Mouse (Mus musculus) kidney, embryonic 16.5 days (tissue): Measurements from ENCODE around the gene Pdk2. TPM values are rescaled to one million over a fixed set of nuclear protein-coding genes. Genes with fewer than 3 reads are reported as not detected.

Experiments
- ATAC-seq: fragments of 200-750 bp; cut with Nextera tagmentation; 2 replicates; pipeline ENCODE4 v1.8.0; 2017; ENCODE audit warnings: moderate TSS enrichment; ENCODE audit not compliant: low FRiP score, low TSS enrichment
- H3K27ac ChIP-seq: fragments of 300-500 bp; sonication (generic); 2 replicates; pipeline ENCODE4 v1.5.1; 2014; ENCODE audit warnings: low read length
- H3K27me3 ChIP-seq: fragments of 300-500 bp; sonication (generic); 2 replicates; pipeline ENCODE4 v1.6.1; 2014; ENCODE audit warnings: low read length, control low read depth, mixed read lengths; ENCODE audit not compliant: insufficient read depth
- H3K36me3 ChIP-seq: fragments of 300-500 bp; sonication (generic); 2 replicates; pipeline ENCODE4 v1.6.1; 2014; ENCODE audit warnings: low read length, control low read depth, mixed read lengths; ENCODE audit not compliant: insufficient read depth
- H3K4me1 ChIP-seq: fragments of 300-500 bp; sonication (generic); 2 replicates; pipeline ENCODE4 v1.6.1; 2014; ENCODE audit warnings: low read length, control low read depth, mixed read lengths; ENCODE audit not compliant: insufficient read depth
- H3K4me2 ChIP-seq: fragments of 300-500 bp; sonication (generic); replicated peaks from 2 replicates; pipeline ENCODE4 v1.6.1; 2014; ENCODE audit warnings: low read depth, low read length
- H3K4me3 ChIP-seq: fragments of 300-500 bp; sonication (generic); 2 replicates; pipeline ENCODE4 v1.5.1; 2014; ENCODE audit warnings: mild to moderate bottlenecking, low read length
- H3K9ac ChIP-seq: fragments of 300-500 bp; sonication (generic); replicated peaks from 2 replicates; pipeline ENCODE4 v1.6.1; 2014; ENCODE audit warnings: low read length
- H3K9me3 ChIP-seq: fragments of 300-500 bp; sonication (generic); 2 replicates; pipeline ENCODE4 v1.6.1; 2016; ENCODE audit warnings: low read length, control low read depth
- WGBS: fragments of 180-500 bp; shearing (Covaris S2); extraction: QIAGEN DNeasy Blood & Tissue Kit; methylation state at CpG from one replicate; pipeline ENCODE4 v1.1.7; 2014; 5-methylcytosine and 5-hydroxymethylcytosine counted together
- polyA plus RNA-seq: library from polyadenylated mRNA; unstranded; fragments of >200 nt; fragmentation: Nextera tagmentation; extraction: Ambion mirVana; gene quantifications from 2 replicates; pipeline ENCODE4 v1.2.1, GENCODE M21; 2015

Gene Pdk2
- polyA plus RNA-seq, 1 experiment from 2014 or later = 72.3 TPM

DNA sequence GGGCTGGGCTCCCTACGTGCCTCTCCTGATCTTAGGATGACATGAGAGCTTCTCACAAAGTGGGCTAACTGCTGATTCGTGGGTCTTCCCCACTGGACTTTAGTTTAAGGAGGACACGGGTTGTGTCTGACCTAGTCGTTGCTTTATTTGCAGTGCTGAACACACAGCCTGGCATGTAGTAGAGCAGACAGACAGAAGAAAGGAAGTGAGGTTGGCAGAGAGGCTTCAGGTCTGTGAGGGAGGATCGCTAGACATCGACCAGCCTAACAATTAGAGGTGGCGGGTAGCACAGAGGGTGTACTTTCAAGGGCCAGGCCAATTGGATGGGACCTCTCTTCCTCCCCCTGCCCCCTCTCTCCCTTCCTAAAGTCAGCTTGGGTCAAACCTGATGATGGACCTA lies 2.5 kb upstream of the Pdk2 start:
- Histone ChIP-seq H3K9me3 (no peaks in the 10 kb centered on the region), H3K4me3 (no peak overlapping the region), H3K4me2 (no peak overlapping the region), H3K36me3 (peaks cover 8% of the 10 kb centered on the region; the same call in 1 of the 2 replicates), H3K27ac (no peak overlapping the region), H3K9ac (no peak overlapping the region), H3K27me3 (no peaks in the 10 kb centered on the region), H3K4me1 (peaks cover 22% of the 10 kb centered on the region)
- WGBS = 48% methylated on average over 7 of the region's 7 CpGs
- ATAC-seq = no peak

DNA sequence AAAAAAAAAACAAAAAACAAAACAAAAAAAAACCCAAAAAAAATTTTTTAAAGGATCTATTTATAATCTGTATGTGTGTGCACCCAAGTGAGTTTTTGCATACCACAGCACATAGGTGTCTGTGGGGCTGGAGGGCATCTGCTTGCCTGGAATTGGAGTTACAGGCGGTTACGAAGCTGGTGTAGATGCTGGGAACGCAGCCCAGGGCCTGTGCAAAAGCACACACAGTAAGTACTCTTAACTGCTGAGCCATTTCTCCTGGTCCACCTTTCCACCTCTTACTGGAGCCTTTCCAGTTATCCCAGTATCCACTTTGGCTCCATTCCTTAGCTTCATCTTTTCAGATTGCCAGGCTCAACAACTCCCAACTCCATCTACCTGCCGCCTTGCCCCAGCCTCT lies 1.9 kb upstream of the Pdk2 start:
- no peak for ATAC-seq
- no peak overlapping the region for H3K27ac ChIP-seq
- peaks cover 22% of the 10 kb centered on the region for H3K4me1 ChIP-seq
- no peak overlapping the region for H3K9ac ChIP-seq
- H3K4me2 ChIP-seq = no peak overlapping the region
- H3K27me3 ChIP-seq = no peaks in the 10 kb centered on the region
- 90% methylated on average over 4 of the region's 4 CpGs for WGBS
- peaks cover 8% of the 10 kb centered on the region; the same call in 1 of the 2 replicates for H3K36me3 ChIP-seq
- no peaks in the 10 kb centered on the region for H3K9me3 ChIP-seq
- H3K4me3 ChIP-seq = no peak overlapping the region

DNA sequence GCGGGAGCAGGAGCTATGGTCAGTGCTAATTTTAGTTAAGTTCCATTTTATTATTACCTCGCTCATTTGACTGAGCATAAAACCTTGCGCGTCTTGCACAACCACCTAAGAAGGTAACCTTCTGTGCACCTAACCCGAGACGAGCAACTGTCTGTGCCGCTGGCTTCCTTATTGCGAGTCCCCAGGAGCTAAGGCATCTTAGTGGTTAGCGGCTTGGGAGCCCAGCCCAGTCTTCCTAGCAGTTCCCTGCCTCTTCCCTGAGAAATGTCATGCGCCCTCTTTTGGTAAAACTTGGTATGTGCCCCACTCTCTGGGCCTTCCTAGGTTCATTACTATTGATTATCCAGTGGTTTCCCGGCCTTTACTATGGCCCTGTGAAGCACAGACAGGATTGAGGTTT lies 942 bp upstream of the Pdk2 start:
- H3K4me3 ChIP-seq = peak overlapping the region; percentile 70
- no peaks in the 10 kb centered on the region for H3K27me3 ChIP-seq
- peak overlapping the region; percentile 61 for H3K9ac ChIP-seq
- H3K4me1 ChIP-seq = peaks cover 22% of the 10 kb centered on the region
- H3K36me3 ChIP-seq = peaks cover 11% of the 10 kb centered on the region; the same call in 1 of the 2 replicates
- no peaks in the 10 kb centered on the region for H3K9me3 ChIP-seq
- H3K4me2 ChIP-seq = peak overlapping the region; percentile 74
- H3K27ac ChIP-seq = peak overlapping the region; percentile 17
- ATAC-seq = peak; percentile 32; the same call in 1 of the 2 replicates
- under 1% methylated on average over 11 of the region's 11 CpGs for WGBS

DNA sequence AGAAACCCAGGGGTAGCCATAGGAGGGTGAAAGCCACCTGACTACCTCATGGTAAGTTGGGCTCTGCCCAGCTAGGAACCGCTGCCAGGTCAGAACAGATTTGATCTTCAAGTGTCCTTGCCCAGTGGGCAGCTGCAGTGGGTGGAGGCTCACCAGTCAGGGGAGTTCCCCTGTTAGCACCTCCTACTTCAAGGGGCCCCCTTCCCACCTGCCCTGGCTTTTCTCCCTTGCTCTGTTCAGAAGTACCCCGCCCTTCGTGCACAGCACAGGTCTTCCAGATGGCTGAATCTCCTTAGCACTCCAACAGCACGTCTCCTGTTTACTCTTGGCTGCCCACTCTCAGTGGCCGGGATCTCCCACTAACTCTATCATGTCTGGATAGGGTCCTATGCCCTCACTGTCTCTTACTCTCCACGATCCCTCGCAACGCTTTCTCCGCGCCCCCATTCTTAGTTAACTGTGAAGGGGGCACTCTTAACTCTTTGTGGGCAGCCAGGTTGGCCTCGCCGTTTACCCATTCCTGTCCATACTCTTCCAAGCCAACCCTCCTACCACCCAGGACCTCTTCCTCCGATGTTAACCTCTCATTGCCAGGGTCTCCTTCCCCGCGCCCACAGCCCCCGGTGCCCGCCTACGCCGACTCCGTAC lies 539 bp downstream of the Pdk2 start:
- H3K27ac ChIP-seq = peak overlapping the region; percentile 84
- 2% methylated on average over 20 of the region's 20 CpGs for WGBS
- H3K36me3 ChIP-seq = peaks cover 11% of the 10 kb centered on the region
- peak overlapping the region; percentile 74 for H3K4me2 ChIP-seq
- no peaks in the 10 kb centered on the region for H3K27me3 ChIP-seq
- H3K9ac ChIP-seq = peak overlapping the region; percentile 79
- H3K4me3 ChIP-seq = peak overlapping the region; percentile 70
- peaks cover 22% of the 10 kb centered on the region for H3K4me1 ChIP-seq
- no peaks in the 10 kb centered on the region for H3K9me3 ChIP-seq
- ATAC-seq = peak; percentile 64

DNA sequence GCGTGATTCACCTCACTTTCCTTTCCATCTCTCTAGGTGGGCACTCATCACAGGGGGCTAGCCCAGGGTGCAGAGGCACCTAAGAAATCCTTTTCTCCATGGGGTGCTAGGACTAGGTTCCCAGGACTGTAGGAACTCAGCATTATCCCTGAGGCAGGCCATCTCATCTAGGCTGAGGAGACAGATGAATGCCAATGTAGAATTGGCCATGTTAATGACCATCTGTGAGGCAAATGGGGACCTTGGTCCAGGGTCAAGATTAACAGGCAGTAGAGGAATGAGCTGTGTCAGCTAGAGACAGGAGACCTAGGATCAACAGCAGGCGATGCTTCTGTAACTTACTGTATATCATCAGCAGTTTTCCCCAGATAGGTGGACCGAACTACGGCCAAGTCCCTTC lies 1.4 kb downstream of the Pdk2 start:
- 74% methylated on average over 4 of the region's 4 CpGs for WGBS
- peak overlapping the region; percentile 79 for H3K9ac ChIP-seq
- no peaks in the 10 kb centered on the region for H3K27me3 ChIP-seq
- H3K27ac ChIP-seq = peak overlapping the region; percentile 84
- H3K36me3 ChIP-seq = peaks cover 9% of the 10 kb centered on the region
- no peak for ATAC-seq
- peaks cover 22% of the 10 kb centered on the region for H3K4me1 ChIP-seq
- H3K9me3 ChIP-seq = no peaks in the 10 kb centered on the region
- peak overlapping the region; percentile 70 for H3K4me3 ChIP-seq
- peak overlapping the region; percentile 74 for H3K4me2 ChIP-seq

DNA sequence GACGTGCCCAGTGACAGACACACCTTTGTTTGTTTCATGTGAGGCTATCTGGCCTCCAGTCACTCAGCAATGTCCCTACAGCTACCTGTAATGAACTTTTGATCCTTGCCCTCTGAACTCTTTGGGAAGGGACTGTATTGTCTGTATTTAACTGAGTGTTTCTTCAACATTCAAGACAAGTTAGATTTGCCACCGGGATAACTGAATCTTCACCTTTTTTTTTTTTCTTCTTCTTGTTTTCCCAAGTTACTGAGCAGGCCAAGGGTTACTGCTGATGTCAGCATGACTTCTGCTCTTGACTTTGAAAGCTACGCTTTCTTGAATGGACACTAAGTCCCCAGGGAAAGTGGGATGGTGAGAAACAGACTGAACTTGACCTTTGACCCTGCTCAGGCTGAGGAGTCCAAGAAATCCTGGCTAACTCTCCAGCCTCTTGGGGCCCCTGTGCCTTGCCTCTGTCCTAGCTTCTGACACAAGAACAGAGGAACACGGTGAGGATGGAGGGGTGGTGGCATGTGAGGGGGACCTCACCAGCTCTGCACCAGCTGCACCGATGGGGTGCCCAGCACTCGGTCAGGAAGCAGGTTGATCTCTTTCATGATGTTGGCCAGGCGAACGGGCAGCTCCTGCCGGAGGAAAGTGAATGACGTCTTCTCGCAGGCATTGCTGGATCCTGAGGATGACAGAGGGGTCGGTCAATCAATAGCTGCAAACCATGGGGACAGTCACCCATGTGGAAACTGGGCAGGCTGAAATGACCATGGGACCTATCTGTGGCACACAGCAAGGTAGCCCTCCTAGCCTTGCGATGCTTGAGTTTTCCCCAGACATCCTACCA lies 2.1 kb downstream of the Pdk2 start:
- peak overlapping the region; percentile 2; the same call in 1 of the 2 replicates for H3K27ac ChIP-seq
- no peaks in the 10 kb centered on the region for H3K9me3 ChIP-seq
- WGBS = 78% methylated on average over 13 of the region's 13 CpGs
- no peak overlapping the region for H3K4me3 ChIP-seq
- H3K4me1 ChIP-seq = peaks cover 20% of the 10 kb centered on the region
- H3K27me3 ChIP-seq = no peaks in the 10 kb centered on the region
- no peak overlapping the region for H3K9ac ChIP-seq
- no peak overlapping the region for H3K4me2 ChIP-seq
- no peak for ATAC-seq
- H3K36me3 ChIP-seq = peaks cover 6% of the 10 kb centered on the region

DNA sequence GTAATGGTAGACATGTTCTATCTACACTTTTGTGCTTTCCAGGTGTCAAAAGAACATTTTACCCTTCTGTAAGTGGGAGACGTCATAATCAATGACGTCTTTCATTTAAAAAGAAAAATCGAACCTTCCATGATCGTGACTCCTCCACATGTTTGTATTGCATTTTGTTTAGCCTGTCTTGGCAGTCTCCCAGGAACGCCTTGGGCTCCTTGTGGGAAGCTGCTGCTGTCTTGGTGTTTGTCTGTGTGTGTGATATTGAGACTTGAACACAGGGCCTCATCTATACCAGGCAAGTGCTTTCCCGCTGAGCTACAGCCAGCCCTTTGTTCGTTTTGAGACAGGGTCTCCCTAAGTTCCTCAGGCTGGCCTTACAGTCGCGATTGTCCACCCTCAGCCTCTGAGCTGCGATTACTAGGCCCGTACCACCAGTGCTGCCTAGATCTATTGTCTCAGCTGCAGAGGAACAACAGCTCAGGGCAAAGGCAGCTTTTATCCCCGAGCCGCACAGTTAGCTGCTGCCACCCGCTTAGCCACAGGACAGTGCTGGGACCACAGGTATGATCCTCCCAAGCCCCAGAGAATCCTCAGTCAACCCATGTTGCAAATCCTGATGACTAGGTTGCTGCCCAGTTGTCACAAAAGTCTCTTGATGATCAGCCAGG lies 2.9 kb downstream of the Pdk2 start:
- peaks cover 28% of the 10 kb centered on the region for H3K4me1 ChIP-seq
- H3K27me3 ChIP-seq = no peaks in the 10 kb centered on the region
- H3K27ac ChIP-seq = no peak overlapping the region; the same call in 1 of the 2 replicates
- peaks cover 6% of the 10 kb centered on the region for H3K36me3 ChIP-seq
- no peak for ATAC-seq
- 80% methylated on average over 14 of the region's 14 CpGs for WGBS
- no peak overlapping the region for H3K9ac ChIP-seq
- H3K4me3 ChIP-seq = no peak overlapping the region
- H3K4me2 ChIP-seq = no peak overlapping the region
- H3K9me3 ChIP-seq = no peaks in the 10 kb centered on the region

DNA sequence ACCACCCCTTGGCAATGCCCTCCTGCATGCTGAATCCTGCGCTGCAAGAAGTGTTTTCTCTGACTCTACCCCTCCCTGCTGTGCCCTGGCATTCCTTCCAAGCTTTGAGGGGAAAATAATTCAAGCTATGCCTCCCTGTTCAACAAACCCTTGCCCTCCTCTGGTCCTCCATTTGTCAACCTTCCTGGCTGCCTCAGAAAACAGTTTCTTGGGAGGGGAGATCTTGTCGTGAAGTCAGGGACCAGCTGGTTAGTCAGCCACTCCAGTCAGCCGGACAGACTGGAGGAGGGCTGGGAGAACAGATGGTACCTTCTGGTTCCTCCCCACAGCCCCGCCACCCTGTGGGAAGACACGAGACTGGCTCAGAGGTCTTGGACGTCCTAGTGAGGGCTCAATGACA lies 3.8 kb downstream of the Pdk2 start:
- no peaks in the 10 kb centered on the region for H3K9me3 ChIP-seq
- no peak overlapping the region for H3K27ac ChIP-seq
- 42% methylated on average over 6 of the region's 6 CpGs for WGBS
- no peak for ATAC-seq
- H3K27me3 ChIP-seq = no peaks in the 10 kb centered on the region
- no peak overlapping the region for H3K9ac ChIP-seq
- H3K4me2 ChIP-seq = no peak overlapping the region
- no peak overlapping the region for H3K4me3 ChIP-seq
- peaks cover 30% of the 10 kb centered on the region for H3K4me1 ChIP-seq
- H3K36me3 ChIP-seq = peaks cover 6% of the 10 kb centered on the region

DNA sequence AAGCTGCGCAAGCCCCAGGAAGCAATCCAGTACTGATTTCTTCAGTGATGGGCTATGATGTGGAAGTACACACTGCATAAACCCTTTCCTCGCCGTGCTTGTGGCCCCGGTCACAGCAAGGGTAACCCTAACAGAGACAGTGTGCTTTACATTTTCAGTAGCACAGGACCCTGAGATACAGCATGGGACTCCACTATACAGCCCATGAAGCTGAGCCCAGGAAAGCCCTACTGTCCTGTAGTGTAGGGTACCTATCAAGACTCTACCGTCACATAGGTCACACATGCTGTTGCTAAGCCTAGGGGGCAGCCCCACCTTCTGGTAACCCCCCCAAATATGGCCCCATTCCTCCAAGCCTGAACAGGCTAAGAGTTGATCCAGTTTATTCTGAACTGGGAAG lies 4.6 kb downstream of the Pdk2 start:
- Histone ChIP-seq H3K4me1 (peaks cover 24% of the 10 kb centered on the region), H3K27ac (no peak overlapping the region), H3K4me2 (no peak overlapping the region), H3K4me3 (no peak overlapping the region), H3K9me3 (no peaks in the 10 kb centered on the region), H3K36me3 (peaks cover 8% of the 10 kb centered on the region), H3K9ac (no peak overlapping the region), H3K27me3 (no peaks in the 10 kb centered on the region)
- WGBS = 94% methylated on average over 5 of the region's 5 CpGs
- ATAC-seq = no peak
